Mouse (Mus musculus) intestine, postnatal 0 days (tissue): ENCODE results near the gene Psmg3. TPM values are rescaled to one million over a fixed set of nuclear protein-coding genes. Genes with fewer than 3 reads are reported as not detected.

Experiments used
- ATAC-seq: fragments of 200-750 bp; cut with Nextera tagmentation; 2 replicates; pipeline ENCODE4 v1.8.0; 2017; ENCODE audit warnings: mild to moderate bottlenecking, moderate TSS enrichment, moderate library complexity
- H3K27ac ChIP-seq: fragments of 300-500 bp; sonication (generic); 2 replicates; pipeline ENCODE4 v1.5.1; 2014; ENCODE audit warnings: mild to moderate bottlenecking, low read depth, low read length, moderate library complexity
- H3K27me3 ChIP-seq: fragments of 300-500 bp; sonication (generic); replicated peaks from 2 replicates; pipeline ENCODE4 v1.6.1; 2014; ENCODE audit warnings: low read length, mixed read lengths; ENCODE audit not compliant: control insufficient read depth, insufficient read depth
- H3K36me3 ChIP-seq: fragments of 300-500 bp; sonication (generic); 2 replicates; pipeline ENCODE4 v1.6.1; 2014; ENCODE audit warnings: mild to moderate bottlenecking, moderate library complexity; ENCODE audit not compliant: control insufficient read depth, insufficient read depth
- H3K4me1 ChIP-seq: fragments of 300-500 bp; sonication (generic); replicated peaks from 2 replicates; pipeline ENCODE4 v1.6.1; 2014; ENCODE audit warnings: antibody characterized with exemption, low read length, mixed read lengths; ENCODE audit not compliant: control insufficient read depth, insufficient read depth
- H3K4me2 ChIP-seq: fragments of 300-500 bp; sonication (generic); replicated peaks from 2 replicates; pipeline ENCODE4 v1.6.1; 2014; ENCODE audit warnings: low read depth, mild to moderate bottlenecking, moderate library complexity
- H3K4me3 ChIP-seq: fragments of 300-500 bp; sonication (generic); 2 replicates; pipeline ENCODE4 v1.5.1; 2014; ENCODE audit warnings: low read depth, low read length
- H3K9ac ChIP-seq: fragments of 300-500 bp; sonication (generic); 2 replicates; pipeline ENCODE4 v1.6.1; 2014; ENCODE audit warnings: mild to moderate bottlenecking, low read depth, low read length
- H3K9me3 ChIP-seq: fragments of 300-500 bp; sonication (generic); 2 replicates; pipeline ENCODE4 v1.6.1; 2016; ENCODE audit warnings: mixed run types; ENCODE audit not compliant: control insufficient read depth
- CTCF ChIP-seq: sonication (generic); IDR thresholded peaks from 2 replicates; pipeline ENCODE4 v1.5.1; 2016; ENCODE audit warnings: low read depth, mild to moderate bottlenecking, control low read depth, antibody characterized with exemption, moderate library complexity
- WGBS: fragments of 180-500 bp; shearing (Covaris S2); extraction: QIAGEN DNeasy Blood & Tissue Kit; methylation state at CpG from one replicate; pipeline ENCODE4 v1.1.7; 2014; 5-methylcytosine and 5-hydroxymethylcytosine counted together
- polyA plus RNA-seq: library from polyadenylated mRNA; unstranded; fragments of >200 nt; fragmentation: Nextera tagmentation; extraction: Ambion mirVana; gene quantifications from 2 replicates; pipeline ENCODE4 v1.2.1, GENCODE M21; 2015

Gene Psmg3
- polyA plus RNA-seq, 1 experiment from 2014 or later = 34.4 TPM

DNA sequence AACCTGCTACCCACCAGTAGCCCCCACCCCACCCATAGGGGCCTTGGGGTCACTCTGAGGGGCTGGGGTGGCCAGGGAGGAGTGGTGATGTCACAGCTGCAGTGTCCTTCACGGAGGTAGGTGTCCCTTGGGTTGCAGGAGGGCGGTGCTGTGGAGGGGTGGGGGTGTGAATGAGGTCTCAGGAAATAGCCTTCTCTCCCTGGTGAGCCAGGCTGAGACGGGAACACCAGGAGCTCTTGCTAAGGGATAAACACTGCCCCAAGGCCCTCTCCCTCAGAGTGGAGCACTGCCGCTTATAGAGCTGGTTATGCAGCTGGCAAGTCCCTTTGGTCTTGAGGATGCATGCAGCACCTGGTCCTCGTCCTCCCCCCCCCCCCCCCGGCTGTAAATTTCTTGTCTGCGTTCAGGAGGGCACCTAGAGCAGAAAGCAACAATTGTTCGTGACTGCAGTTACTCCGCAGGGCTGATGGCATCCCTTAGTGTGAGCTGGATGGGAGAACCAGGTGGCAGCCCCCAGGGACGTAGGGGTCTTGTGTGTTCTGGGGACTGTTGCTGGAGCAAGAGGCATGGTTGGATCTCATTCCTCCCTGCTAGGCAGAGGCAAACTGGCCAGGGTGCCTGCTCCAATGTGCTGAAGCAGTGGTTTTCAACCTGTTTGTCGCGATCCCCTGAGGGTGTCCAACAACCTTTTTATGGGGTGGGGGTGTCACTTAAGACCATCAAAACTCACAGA, 28.4 kb downstream of the Psmg3 start:
- Histone ChIP-seq H3K4me3 (no peak overlapping the region), H3K4me1 (peaks cover 33% of the 10 kb centered on the region), H3K27me3 (no peaks in the 10 kb centered on the region), H3K27ac (no peak overlapping the region; the same call in 1 of the 2 replicates), H3K9ac (no peak overlapping the region), H3K36me3 (peaks cover 37% of the 10 kb centered on the region), H3K4me2 (peak overlapping the region; percentile 96; the same call in 1 of the 2 replicates), H3K9me3 (no peaks in the 10 kb centered on the region)
- TF ChIP-seq CTCF = no peak
- WGBS = 53% methylated on average over 12 of the region's 12 CpGs
- ATAC-seq = no peak

DNA sequence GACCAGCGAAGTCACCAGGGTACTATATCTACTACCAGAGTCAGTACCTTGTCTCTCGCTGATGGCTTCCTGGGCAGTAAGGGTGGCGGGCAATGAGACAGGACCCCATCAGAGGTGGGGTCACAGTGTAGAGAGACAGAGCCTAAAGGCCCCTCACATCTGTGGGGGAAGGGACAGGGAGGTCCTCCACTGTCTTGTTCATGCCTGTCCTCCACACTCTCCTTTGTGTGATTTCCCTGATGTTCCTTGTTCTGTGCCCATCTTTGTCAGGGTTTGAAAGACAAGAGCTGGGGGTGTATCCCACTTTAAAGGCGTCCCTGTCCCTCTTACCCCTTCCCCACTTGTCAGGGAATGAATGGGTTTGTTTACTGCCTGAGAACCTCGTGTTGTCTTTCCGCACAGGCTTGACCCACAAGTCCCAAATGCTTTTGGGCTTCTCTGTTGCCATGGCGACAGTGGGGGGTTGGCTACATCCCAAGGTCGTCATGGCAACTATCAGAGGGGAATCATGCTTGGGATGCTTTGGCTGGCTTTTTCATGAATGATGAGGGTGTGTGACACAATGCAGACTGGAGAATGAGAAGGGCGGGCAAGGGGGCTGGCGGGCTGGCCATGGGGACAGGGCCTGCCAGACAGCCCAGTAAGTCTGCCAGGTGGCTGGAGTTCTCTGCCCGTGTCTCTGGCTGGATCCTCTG, 29.1 kb downstream of the Psmg3 start:
- WGBS = 42% methylated on average over 11 of the region's 11 CpGs
- Histone ChIP-seq H3K4me1 (peaks cover 33% of the 10 kb centered on the region), H3K9ac (peak overlapping the region; percentile 35)

DNA sequence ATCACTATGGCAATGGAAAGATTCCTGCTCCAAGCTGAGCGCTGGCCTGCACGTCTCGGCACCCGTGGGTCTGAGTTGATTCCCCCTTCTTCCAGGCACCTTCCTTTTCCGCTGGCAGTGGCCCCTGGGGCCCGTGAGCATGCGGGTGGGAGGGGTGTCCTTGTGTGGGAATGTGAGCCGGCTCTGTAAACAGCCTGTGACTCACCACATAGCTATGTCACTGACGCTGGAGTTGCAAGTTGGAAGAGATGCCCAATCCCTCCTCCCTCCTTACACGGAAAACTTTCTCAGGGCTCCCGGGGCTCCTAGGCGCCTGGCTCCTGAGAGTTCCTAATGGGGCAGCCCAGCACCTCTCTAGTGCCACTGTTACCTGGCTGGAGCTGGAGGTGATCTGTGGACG, 29.8 kb downstream of the Psmg3 start:
- peak overlapping the region; percentile 35 for H3K9ac ChIP-seq
- no peak for TF ChIP-seq CTCF
- peak overlapping the region; percentile 96 for H3K4me2 ChIP-seq
- ATAC-seq = peak; percentile 37
- peak overlapping the region; percentile 21 for H3K4me3 ChIP-seq
- peak overlapping the region; percentile 76 for H3K27ac ChIP-seq
- no peaks in the 10 kb centered on the region for H3K9me3 ChIP-seq
- 6% methylated on average over 13 of the region's 13 CpGs for WGBS
- H3K4me1 ChIP-seq = peaks cover 33% of the 10 kb centered on the region
- H3K27me3 ChIP-seq = no peaks in the 10 kb centered on the region
- peaks cover 35% of the 10 kb centered on the region for H3K36me3 ChIP-seq

More for the DNA sequence above, 29.1 kb downstream of the Psmg3 start:
- no peak for TF ChIP-seq CTCF
- H3K27me3 ChIP-seq = no peaks in the 10 kb centered on the region
- no peak for ATAC-seq
- H3K9me3 ChIP-seq = no peaks in the 10 kb centered on the region
- H3K27ac ChIP-seq = peak overlapping the region; percentile 76
- peaks cover 37% of the 10 kb centered on the region for H3K36me3 ChIP-seq
- H3K4me3 ChIP-seq = peak overlapping the region; percentile 21
- H3K4me2 ChIP-seq = peak overlapping the region; percentile 96

DNA sequence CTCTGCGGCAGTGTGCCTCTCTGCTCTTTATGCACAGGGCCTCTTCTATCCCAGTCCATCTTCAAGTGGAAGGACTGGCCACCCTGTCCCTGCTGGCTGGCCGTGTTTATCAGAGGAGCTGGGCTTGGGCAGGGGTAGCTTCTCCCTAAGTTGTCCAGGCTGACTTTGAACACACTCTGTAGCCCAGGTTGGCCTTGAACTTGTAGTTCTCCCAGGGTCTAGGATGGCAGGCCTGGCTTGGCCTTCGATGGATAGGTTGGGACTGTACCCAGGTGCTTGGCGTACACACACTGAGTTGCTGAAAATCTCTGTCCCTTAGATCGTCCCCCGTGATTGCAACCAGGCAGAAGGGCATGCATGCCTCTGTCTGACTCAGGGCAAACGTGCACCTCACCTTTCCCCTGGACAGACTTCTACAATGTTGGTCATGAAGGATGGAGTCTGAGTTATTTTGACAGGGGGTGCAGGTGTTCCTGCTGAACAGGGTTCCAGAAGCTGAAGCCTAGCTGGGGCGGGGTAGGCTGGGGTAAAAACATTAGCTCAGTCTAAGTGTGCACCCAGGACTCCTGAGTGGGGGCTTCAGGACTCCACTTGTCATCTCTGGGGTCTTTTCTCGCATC, 30.6 kb downstream of the Psmg3 start:
- Histone ChIP-seq H3K36me3 (peaks cover 27% of the 10 kb centered on the region), H3K4me2 (peak overlapping the region; percentile 96), H3K27ac (peak overlapping the region; percentile 62; the same call in 1 of the 2 replicates), H3K4me1 (peaks cover 33% of the 10 kb centered on the region), H3K27me3 (no peaks in the 10 kb centered on the region), H3K4me3 (no peak overlapping the region), H3K9me3 (no peaks in the 10 kb centered on the region), H3K9ac (no peak overlapping the region)
- 68% methylated on average over 9 of the region's 9 CpGs for WGBS
- ATAC-seq = no peak
- TF ChIP-seq CTCF = no peak

DNA sequence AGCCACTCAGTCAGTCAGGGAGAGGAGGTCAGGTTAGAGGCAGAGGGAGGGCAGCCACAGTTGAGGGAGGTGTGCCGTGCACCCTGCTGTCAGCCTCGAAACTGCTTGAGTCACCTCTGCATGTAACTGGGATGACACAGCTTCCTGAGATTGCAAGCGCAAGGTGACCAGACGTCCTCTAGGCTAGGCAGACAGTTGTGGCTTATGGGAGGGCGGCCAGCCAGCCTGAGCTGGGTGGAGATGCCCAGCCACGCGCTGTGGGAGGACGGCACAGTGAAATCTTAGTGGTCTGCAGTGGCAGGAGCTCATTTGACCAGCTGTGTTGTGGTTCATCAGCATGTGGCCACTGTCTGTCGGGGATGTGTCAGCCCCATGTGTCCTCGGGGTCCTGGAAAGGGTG, 31.7 kb downstream of the Psmg3 start:
- Histone ChIP-seq H3K9ac (no peak overlapping the region), H3K9me3 (no peaks in the 10 kb centered on the region), H3K36me3 (peaks cover 15% of the 10 kb centered on the region), H3K4me2 (peak overlapping the region; percentile 96), H3K27ac (no peak overlapping the region), H3K4me1 (peaks cover 33% of the 10 kb centered on the region), H3K4me3 (no peak overlapping the region), H3K27me3 (no peaks in the 10 kb centered on the region)
- 59% methylated on average over 10 of the region's 10 CpGs for WGBS
- no peak for TF ChIP-seq CTCF
- ATAC-seq = no peak

DNA sequence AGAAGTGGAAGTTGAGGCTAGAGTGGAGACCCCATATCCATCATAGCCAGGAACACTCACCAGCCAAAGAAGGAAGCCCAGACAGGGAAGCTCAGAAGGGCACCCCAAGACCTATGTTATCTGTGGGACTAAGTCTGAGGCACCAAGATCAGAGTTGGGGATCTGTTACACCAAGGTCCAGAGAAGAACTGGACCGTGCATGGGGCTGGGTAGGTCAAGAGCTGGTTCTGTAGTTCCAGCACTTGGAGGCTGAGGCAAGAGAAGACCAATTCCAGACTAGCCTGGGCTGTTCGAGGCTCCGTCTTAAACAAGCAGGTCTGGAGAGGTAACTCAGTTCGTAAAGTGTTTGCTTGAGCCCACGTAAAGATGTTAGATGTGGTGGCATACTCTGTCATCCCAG, 32.5 kb downstream of the Psmg3 start:
- Histone ChIP-seq H3K9ac (peak overlapping the region; percentile 17; the same call in 1 of the 2 replicates), H3K4me3 (peak overlapping the region; percentile 65), H3K9me3 (no peaks in the 10 kb centered on the region), H3K4me1 (peaks cover 33% of the 10 kb centered on the region), H3K27me3 (no peaks in the 10 kb centered on the region), H3K36me3 (peaks cover 7% of the 10 kb centered on the region; the same call in 1 of the 2 replicates), H3K27ac (peak overlapping the region; percentile 99), H3K4me2 (peak overlapping the region; percentile 96)
- 75% methylated on average over 5 of the region's 5 CpGs for WGBS
- ATAC-seq = no peak
- TF ChIP-seq CTCF = no peak
